Mouse (Mus musculus) urinary bladder, postnatal 14 days (tissue): ENCODE measurements around the gene Ganab.

Experiments
- DNase-seq: peaks from one replicate; pipeline ENCODE4 v3.0.0; 2021; ENCODE audit warnings: low spot score

Ganab gene

DNA sequence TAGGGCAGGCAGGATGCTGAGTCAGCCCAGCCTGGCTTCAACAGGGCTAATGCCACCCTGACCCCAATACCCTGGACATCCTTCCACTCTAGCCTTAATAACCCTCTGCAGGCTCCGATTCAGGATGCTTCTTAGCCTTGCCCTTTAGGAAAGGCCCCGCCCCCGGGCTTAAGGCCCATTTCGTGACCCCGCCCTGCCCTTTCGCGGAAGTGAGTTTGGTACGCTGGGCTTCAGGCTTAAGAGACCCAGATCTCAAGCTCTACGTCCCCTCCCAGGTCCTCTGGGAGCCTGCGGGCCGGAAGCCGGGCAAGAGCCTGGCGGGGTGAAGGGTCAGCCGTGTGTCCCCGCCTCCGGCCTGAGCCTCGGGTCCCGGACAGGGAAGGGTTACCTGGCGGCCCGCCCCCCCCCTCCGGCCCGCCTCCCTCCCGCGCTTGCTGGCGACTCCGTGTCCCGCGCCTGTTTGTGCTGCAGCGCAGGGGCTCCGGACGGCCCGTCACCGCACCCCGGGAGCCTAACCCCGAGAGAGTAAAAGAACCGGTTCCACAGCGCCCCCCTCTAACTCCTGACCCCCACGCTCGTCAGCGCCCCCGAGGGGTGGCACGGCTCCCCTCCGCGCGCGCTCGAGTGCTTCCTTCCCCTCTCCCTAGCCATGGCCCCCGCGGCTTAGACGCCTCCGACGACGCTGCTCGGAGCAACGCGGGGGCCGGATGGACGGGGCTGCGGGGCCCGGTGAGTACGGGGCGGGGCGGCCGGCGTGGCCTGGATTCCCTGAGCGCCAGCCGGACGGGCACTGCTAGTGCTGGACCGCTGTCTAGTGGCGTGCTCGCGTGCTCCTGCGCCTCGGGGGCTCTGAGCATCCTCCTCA, 31.6 kb downstream of the Ganab start, which contains the start of the genes Rom1 and Eml3:
TSS of gene Rom1 (minus strand) at position 133 of the 865 bp plus-strand sequence.
TSS of gene Eml3 (plus strand) at position 329 of the 865 bp plus-strand sequence.
- peak; percentile 89 for DNase-seq

DNA sequence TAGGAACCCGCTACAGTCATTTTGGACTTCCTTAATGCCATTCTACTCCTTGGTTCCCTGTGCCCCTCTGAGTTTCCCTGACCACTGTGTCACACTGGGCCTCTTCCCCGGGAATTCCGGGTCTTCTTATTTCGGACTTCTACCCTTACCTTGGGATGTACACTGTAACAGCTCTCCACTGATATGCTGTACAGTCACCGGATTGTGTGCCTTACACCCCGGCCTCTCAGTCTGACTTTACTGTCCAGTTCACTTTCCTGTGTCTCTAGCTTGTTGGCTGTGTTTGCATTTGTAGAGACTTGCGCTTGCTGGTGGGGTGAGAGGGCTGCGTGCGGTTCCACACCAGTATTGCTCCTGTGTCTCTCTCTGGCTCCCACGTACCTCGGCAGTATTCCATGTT, 32.2 kb downstream of the Ganab start:
- no peak for DNase-seq

DNA sequence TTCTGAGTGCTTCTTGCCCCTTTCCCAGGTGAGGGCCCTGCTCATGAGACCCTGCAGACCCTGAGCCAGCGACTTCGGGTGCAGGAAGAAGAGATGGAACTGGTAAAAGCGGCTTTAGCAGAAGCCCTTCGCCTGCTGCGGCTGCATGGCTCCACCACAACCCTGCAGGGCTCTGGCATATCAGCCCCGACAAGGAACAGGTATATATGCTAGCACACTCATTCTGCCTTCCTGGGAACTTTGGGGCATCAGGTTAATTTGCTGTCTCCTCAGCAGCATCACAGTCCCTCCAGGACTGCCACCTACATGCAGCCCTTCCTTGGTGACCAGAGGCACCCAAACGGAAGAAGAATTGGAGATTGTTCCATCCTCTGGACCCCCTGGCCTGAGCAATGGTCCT, 32.9 kb downstream of the Ganab start:
- DNase-seq: no peak

DNA sequence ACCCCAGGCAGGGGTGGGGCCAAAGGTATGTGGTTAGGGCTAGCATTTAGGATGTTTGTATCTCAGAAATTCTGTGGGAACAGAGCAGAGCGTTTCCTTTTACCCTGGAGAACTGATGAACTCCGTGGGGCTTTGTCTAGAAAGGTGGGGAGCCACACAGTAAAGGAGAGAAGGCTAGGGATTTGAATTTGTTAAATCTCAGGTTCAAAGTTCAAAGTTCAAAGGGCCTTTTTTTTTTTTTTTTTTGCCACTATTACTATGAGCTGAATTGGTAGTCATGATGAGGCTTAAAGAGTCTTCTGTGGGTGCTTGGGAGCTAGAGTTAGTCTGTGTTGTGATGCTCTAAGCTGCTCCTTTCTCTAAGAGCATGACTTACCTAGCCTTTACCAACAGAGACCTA, 38.9 kb downstream of the Ganab start:
- no peak for DNase-seq

DNA sequence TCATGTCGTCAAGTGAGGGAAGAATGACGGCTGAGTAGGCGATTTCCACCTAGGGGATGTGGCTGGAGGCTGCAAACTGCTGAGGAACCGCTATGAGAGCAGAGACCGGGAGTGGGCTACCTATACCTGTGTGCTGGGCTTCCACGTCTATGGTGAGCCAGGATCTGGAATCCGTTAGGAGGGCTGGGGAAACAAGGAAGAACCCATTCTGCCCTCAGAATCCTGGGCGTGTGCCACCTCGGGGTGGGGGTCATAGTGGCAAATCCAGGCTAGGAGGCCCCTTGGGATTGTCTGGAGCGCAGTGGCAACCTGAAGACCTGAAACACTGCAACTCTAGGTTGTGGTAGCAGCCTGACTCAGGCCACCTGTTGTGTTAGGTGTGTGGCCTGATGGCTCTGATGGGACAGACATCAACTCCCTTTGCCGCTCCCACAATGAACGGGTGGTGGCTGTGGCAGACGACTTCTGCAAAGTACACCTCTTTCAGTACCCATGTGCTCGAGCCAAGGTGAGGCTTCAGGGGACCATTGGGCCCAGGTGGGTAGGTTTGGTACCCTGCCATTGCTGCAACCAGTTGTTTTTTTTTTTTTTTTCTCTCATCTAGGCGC, 42.8 kb downstream of the Ganab start:
- DNase-seq: no peak

DNA sequence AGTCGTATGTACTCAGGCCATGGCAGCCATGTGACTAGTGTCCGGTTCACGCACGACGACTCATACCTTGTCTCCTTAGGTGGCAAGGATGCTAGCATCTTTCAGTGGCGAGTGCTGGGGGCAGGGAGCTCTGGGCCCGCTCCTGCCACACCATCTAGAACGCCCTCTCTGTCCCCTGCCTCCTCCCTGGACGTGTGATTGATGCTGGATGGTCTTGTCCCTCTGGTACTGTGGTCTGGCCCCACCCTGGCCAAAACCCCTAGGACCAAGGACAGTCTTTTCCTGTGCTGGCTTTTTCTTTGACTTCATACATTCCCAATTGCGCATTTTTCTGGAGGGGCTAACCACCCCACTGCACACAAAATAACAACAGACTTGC, 43.3 kb downstream of the Ganab start:
- DNase-seq: no peak

DNA sequence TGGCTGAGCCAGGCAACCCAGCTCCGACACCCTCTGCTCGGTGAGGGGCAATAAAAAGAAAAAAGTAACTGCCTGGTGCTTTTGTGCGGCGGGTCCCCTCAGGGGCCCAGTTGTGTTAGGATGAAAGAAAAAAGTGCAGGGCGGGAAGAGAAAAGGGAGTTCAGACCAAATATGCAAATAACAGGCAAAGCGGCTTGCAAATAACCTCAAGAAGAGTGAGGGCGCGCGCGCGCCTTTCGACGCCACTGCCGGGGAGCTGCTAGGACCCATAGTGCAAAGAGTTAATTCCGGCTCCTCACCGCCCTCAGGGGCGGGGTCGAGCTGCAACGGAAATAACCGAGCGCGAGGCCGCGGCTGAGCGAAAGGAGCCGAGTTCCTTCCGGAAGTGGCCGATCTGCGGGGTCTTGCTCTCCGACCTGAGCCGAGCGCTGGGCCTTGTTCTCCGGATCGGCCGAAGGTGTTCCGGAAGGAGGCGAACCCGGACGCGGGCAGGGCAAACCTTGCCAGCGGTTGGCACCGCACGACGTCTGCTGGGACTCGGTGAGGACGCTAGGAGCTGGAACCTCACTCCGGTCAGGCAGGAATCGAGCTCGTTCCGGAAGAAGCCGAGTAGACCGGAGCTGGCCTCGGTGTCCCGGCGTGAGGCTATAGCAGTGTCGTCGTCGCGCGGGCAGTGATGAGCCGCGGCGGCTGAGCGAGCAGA, 43.8 kb downstream of the Ganab start, which contains the start of gene Mta2:
TSS of gene Mta2 (plus strand) at position 361 of the 703 bp plus-strand sequence.
- peak; percentile 98 for DNase-seq

DNA sequence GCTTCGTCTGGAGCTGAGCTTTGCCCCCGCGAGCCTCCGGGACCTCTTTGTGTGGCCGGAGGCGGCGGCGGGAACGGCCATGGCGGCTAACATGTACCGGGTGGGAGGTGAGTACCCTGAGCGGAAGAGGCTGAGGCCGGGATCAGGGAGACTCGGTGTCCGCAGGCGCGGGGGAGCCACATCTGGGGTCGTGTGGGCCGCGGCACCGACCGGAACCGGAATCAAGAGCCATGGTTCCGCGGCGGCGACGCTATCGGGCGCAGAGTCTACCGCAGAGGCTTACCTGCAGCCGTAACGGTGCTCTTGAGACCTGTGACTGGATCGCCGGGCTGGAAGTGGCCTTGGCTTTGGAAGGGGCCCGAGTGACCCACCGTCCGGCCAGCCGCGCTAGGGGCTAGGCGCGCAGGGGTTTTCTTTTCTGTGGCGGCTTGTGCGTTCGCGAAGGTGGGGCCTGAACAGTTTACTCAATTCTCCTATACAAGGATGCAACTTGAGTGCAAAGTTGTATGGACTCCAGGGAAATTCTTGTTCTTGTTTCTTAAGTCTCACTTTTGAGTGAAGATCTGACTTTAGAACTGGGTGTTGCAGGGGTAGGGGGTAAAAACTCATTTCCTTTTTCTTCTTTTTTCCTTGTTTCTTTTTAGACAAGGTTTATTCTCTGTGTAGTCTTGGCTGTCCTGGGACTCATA, 44.5 kb downstream of the Ganab start:
- DNase-seq: peak; percentile 44

DNA sequence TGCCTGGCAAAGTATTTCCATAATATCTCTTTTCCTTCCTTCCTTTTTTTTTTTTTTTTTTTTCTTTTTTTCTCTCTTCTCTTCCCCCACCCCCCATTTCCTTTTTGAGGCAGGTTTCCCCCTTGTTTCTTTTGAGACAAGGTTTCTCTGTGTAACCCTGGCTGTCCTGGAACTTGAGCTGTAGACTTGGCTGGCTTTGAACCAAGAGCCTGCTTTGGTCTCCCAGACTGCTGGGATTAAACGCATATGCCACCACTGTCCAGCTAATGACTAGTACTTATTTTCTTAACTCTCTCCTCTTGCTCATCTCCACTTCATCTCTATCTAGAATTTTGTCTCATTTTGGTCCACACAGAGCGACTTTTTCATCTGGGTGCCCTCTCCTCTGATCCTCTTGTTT, 45.2 kb downstream of the Ganab start:
- no peak for DNase-seq

DNA sequence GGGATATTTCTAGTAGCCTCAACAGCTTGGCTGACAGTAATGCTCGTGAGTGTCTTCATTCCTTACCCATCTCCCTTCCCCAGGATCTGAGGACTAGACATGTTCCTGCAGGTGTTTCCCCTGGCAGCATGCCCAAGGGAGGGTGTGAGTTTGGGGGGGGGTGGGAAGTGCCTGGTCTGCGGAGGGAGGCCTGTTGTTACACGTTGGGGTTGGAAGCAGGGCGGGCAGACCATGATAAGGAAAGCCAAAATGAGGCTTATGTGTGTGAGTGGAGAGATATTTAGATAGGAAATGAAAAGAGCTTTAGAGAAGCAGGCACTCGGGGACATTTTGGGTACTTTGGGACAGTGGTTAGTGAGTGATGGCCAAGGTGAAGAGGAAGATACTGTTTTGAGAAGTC, 46.2 kb downstream of the Ganab start:
- peak; percentile 63 for DNase-seq

DNA sequence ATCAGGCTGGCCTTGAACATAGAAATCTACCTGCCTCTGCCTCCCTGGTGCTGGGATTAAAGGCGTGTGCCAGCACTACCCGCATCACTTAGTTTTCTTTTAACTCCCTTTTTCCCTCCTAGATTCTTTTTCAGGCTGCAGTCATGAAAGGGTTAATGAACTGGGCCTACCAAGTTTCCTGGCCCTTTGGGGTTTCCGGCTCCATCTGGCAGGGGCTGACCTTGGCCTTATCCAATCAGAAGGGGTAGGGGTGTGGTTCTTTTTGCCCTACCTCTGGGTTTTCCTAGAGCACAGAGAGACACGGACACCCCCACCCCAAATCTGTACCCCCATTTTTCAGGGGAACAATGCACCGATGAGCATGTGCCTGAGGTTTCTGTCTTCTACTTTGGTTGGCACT, 46.9 kb downstream of the Ganab start:
- DNase-seq: peak; percentile 83

DNA sequence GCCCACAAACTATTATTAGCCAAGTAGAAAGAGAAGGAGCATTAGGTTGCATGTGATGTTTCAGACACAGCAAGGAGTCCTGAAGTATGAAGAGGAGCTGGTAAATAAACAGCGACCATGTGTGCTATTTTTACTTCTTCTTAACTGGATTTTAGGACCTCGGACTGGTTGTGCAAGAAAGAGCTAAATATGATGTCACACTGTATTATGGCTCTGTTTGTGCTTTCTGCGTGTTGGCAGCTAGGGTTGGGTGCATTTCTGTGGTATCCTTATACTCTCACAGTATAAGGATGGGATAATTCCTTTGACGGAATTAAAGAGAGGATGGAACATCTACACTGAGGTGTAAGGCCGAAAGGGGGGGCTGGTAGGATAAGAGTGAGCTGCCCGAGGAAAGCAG, 47.4 kb downstream of the Ganab start:
- no peak for DNase-seq

DNA sequence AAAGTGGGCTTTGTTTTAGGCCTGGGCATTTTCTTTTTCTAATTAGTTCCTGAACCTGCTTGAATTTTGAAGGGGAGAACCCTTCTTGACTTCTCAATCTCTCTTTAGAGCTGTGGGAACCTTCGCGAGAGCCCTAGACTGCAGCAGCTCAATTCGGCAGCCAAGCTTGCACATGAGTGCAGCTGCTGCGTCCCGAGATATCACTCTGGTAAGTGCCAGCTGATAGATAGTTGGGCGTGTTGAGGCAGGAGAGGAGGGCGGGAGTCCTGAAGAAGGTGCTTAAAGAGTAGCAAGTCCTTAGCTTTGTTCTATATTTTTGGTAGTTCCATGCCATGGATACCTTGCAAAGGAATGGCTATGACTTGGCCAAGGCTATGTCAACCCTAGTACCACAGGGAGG, 49.1 kb downstream of the Ganab start:
- no peak for DNase-seq

DNA sequence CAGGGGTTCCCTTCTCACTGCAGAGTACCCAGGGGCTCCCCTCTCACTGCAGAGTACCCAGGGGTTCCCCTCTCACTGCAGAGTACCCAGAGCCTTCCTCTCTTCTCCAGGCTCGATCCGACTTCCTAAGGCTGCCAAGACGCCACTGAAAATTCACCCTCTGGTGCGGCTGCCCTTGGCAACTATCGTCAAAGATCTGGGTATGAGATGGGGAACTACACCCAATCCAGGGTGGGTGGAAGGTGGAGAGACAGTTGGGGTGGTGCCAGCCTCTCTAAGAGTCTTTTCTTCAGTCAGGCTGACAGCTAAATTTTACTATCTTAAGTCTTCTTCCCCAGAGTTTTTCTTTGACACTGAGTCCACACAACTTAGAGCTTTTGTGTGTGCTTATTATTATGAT, 52.3 kb downstream of the Ganab start:
- no peak for DNase-seq

DNA sequence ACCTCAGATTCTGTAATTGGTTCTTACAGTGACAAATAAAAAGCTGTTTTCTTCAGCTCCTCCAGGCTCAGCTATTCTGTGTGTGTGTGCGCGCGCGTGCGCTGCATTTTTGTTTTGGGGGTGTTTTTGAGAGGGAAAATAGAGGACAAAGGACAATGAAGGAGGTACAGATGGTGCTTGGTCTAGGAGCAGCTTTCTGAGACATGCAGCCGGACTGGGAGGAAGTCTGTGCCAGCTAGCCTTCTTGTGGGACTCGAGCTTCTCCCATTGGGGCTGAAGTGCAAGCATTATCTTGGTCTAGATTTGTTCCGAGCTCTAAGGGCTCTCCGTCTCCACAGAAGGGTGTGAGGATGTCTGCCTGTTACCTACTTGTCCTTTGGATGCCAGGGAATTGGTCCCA, 54.4 kb downstream of the Ganab start:
- DNase-seq: no peak

DNA sequence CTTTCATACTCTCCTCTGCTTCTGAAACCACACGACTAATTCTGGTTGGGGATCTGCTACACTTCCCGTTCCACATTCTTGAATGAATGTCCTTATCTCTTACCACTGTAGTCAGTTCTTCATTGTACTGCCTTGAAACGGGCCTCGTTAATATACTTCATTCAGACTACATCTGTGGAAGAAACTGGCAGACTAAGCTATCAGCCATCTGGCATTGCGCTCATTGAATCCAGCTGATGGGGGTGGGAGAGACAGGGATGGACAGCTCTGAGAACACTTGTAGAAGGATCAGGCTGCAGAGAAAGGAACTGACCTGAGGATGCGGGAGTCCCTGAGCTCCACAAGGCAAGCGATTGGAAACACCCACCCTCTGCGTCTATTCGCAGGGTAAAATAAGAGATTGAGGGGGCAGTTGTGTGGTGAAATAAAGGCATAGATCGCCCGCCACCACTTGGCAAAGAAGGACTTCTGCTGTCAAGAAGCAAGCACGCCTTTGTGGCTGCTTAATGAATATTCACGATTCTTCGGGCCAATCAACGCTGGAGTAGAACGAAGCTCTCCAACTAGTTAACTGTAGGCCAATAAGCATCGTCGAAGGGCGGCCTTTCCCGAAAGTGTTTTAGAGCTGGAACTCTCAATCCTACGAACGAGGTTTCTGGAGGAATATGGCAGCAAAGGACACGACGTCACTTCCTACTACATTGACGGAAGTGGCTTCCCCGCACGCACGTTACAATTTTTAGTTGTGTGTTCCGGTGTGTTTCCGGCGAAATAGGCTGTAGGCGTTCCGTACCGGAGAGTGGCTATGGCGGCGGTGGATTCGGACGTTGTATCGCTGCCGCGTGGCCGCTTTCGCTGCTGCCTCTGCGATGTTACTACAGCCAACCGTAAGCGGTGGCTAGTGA, 55.5 kb downstream of the Ganab start, which contains the start of gene Tut1:
TSS of gene Tut1 (plus strand) at position 713 of the 905 bp plus-strand sequence.
- DNase-seq: peak; percentile 88

DNA sequence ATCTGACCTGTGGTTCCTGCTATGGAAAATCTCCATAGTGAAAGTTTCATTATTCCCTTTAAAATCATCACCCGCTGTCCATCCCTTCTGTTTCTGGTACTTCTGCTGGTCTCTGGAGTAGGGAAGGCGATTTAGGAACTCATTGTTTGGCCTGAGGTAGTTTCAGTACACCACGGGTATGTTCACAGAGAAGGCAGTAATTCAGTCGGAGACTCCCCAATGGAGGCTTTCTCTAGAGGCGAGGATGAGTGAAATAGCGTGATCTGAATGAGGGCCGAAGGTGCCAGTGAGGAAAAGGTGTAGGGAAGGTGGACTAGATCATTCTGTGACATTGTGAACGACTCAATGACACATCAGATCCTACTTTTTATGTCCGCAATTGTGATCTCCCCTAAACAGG, 56.3 kb downstream of the Ganab start:
- DNase-seq: no peak

DNA sequence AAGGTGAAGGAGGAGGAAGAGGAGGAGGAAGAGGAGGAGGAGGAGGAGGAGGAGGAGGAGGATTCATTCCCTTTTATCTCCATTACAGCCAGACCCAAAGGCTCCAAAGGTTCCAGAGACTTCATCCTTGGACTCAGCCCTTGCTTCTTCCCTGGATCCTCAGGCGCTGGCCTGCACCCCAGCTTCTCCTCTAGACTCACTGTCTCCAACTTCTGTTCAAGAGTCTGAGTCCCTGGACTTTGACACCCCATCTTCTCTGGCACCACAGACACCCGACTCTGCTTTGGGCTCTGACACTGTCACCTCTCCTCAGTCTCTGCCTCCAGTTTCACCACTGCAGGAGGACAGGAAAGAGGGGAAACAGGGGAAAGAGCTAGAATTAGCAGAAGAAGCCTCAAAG, 64.4 kb downstream of the Ganab start:
- DNase-seq: no peak

DNA sequence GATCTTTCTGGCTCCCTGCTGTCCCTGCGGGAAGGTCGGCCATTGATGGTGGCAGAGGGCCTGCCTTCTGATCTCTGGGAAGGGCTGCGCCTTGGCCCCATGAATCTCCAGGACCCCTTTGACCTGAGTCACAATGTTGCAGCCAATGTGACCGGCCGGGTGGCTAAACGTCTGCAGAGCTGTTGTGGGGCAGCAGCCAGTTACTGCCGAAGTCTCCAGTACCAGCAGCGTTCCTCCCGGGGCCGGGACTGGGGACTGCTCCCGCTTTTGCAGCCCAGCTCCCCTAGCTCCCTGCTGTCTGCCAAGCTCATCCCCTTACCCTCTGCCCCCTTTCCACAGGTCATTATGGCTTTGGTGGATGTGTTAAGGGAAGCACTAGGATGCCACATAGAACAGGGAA, 67.2 kb downstream of the Ganab start:
- no peak for DNase-seq

DNA sequence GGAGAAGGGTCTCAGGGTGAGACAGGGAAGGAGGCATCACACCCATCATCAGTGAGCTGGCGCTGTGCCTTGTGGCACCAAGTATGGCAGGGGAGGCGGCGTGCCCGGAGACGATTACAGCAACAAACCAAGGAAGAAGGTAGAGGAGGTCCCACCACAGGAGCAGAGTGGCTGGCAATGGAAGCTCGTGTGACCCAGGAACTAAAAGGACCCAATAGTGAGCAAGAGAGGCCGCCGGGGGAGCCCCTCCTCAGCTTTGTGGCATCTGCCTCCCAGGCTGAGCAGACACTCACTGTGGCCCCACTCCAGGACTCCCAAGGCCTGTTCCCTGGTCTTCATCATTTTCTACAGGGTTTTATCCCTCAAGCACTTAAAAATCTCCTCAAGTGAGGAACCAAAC, 67.9 kb downstream of the Ganab start:
- DNase-seq: peak; percentile 24

DNA sequence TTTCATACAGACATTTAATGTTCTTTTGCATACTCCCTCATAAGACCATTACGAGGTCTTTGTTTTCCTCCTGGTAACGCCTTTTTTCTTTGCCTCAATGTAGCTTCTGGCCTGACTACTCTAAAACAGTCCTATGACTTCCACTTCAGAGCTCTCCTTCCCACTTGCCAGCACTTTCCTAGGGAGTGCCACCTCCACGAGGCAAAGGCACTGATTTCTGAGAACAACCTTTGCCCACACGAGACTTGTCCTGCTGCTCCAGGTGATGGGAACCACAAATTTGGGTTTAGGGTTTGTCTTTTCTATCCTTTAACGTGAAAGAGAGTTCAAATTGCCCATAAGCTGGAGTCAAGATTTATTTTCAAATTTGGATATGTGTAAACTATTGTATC, 68.3 kb downstream of the Ganab start:
- no peak for DNase-seq
